Mouse (Mus musculus) heart, postnatal 0 days (tissue): ENCODE data around the gene 1700016K19Rik.

Experiments
- CTCF ChIP-seq: IDR thresholded peaks from 2 replicates; pipeline ENCODE4 v1.5.1; 2016; ENCODE audit warnings: antibody characterized with exemption, control low read depth, low read depth
- EP300 ChIP-seq: IDR thresholded peaks from 2 replicates; pipeline ENCODE4 v1.6.1; 2016; ENCODE audit warnings: antibody characterized with exemption, low read depth

DNA sequence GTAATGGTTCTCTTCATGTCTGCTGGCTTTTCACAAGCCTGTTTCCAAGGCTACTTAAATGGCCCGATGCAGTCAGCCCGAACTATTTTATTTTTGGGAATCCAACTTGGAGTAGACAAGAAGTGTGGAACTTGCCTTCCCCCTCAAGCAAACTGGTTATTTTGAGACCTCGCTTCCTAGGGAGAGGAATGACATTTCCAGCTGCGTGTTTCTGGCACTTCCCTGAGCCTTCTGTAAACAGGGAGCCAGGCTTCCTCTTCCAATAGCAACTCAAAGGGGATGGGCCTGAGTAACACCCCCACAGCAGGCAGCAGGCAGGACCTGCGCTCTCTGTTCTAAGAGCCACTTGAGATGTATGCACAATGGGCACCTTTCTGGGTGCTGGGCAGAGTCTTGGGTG, 43.2 kb downstream of the 1700016K19Rik start:
- TF ChIP-seq CTCF, result no peak
- no peak for TF ChIP-seq EP300
